Mouse (Mus musculus): ENCODE results near the gene Gm13283.
"Not testable (repeated sequence)": the region's sequence is repeated elsewhere in the genome, so short reads cannot be mapped to it uniquely, and the experiment has no call there.

The Gm13283 gene

GRCm38 (mm10) chr4:88759610-88760268 is at the start of gene Gm13283:
TSS of gene Gm13283 (plus strand) at chr4:88760119.
- peak; percentile 28 for DNase-seq

GRCm38 (mm10) chr4:88714281-88714680 is 45.6 kb upstream of the Gm13283 start:
- no peak for DNase-seq

GRCm38 (mm10) chr4:88715059-88715458 is 44.9 kb upstream of the Gm13283 start:
- no peak for DNase-seq

GRCm38 (mm10) chr4:88718715-88719114 is 41.2 kb upstream of the Gm13283 start:
- DNase-seq, result no peak

GRCm38 (mm10) chr4:88721791-88722721 is 37.9 kb upstream of the Gm13283 start, which contains the start of the genes Gm26566 and Klhl9:
TSS of gene Gm26566 (plus strand) at chr4:88721805.
TSS of gene Klhl9 (minus strand) at chr4:88722465.
- DNase-seq, result peak; percentile 94

GRCm38 (mm10) chr4:88723497-88724090 is 36.3 kb upstream of the Gm13283 start:
- no peak for DNase-seq

- DNase-seq, result no peak
Observed at GRCm38 (mm10) chr4:88726727-88727126, 33.2 kb upstream of the Gm13283 start.

- DNase-seq, result peak; percentile 65
Observed at GRCm38 (mm10) chr4:88727324-88727723, 32.6 kb upstream of the Gm13283 start.

- peak; percentile 86 for DNase-seq
Observed at GRCm38 (mm10) chr4:88738480-88738879, 21.4 kb upstream of the Gm13283 start.

GRCm38 (mm10) chr4:88739036-88739435 is 20.9 kb upstream of the Gm13283 start:
- DNase-seq, result no peak

GRCm38 (mm10) chr4:88741426-88741825 is 18.5 kb upstream of the Gm13283 start:
- no peak for DNase-seq

- no peak for DNase-seq
Observed at GRCm38 (mm10) chr4:88742771-88743371, 17.0 kb upstream of the Gm13283 start.

GRCm38 (mm10) chr4:88744207-88744606 is 15.7 kb upstream of the Gm13283 start:
- DNase-seq, result no peak

GRCm38 (mm10) chr4:88749926-88750325 is 10.0 kb upstream of the Gm13283 start:
- DNase-seq, result no peak

- peak; percentile 47 for DNase-seq
Observed at GRCm38 (mm10) chr4:88754818-88755340, 5.0 kb upstream of the Gm13283 start, which contains the start of gene Gm13271. TSS of gene Gm13271 (plus strand) at chr4:88754868.

GRCm38 (mm10) chr4:88756581-88757513 is 3.1 kb upstream of the Gm13283 start:
- DNase-seq, result not testable (repeated sequence)

- peak; percentile 83 for DNase-seq
Observed at GRCm38 (mm10) chr4:88757628-88758031, 2.3 kb upstream of the Gm13283 start.

- not testable (repeated sequence) for DNase-seq
Observed at GRCm38 (mm10) chr4:88758751-88759150, 1.2 kb upstream of the Gm13283 start.

GRCm38 (mm10) chr4:88760431-88760830 is 512 bp downstream of the Gm13283 start:
- peak; percentile 80 for DNase-seq

- peak; percentile 47 for DNase-seq
Observed at GRCm38 (mm10) chr4:88761776-88762175, 1.9 kb downstream of the Gm13283 start.

- not testable (repeated sequence) for DNase-seq
Observed at GRCm38 (mm10) chr4:88762341-88762740, 2.4 kb downstream of the Gm13283 start.
